Mouse (Mus musculus): ENCODE data around the gene Fetub. TPM values are rescaled to one million over a fixed set of nuclear protein-coding genes. Genes with fewer than 3 reads are reported as not detected.

The Fetub gene
- polyA plus RNA-seq, 1 experiment = not detected

DNA sequence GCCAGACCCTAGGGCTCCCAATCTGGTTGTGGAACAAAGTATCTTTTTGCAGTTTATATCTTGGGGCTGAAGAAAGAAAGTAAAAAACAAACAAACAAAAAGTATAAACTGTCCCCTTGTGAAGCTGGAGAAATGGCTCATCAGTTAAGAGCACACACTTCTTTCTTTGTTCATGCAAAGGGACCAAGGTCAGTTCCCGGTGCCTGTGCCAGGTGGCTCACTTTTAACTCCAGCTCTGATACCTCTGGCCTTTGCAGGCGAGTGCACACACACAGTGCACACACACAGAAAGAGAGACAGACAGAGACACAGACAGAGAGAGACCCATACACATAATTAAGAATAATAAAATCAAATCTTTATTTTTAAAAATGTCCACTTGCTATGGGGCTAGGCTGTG is 21.5 kb upstream of the Fetub start:
- Histone ChIP-seq H3K36me3 (ENCODE audit: control insufficient read depth) (peaks cover 3% of the 10 kb centered on the region; the same call in 1 of the 2 replicates), H3K9me3 (ENCODE audit: control insufficient read depth, low read length) (no peaks in the 10 kb centered on the region), H3K27me3 (ENCODE audit: control insufficient read depth) (no peaks in the 10 kb centered on the region), H3K4me3 (replicated peaks) (no peak overlapping the region), H3K4me1 (ENCODE audit: control insufficient read depth) (no peaks in the 10 kb centered on the region)
- no peak for TF ChIP-seq GATA1 (IDR thresholded peaks at IDR 0.05; ENCODE audit: low read length)
- TF ChIP-seq TAL1 (IDR thresholded peaks at IDR 0.05; ENCODE audit: low read length) = no peak

DNA sequence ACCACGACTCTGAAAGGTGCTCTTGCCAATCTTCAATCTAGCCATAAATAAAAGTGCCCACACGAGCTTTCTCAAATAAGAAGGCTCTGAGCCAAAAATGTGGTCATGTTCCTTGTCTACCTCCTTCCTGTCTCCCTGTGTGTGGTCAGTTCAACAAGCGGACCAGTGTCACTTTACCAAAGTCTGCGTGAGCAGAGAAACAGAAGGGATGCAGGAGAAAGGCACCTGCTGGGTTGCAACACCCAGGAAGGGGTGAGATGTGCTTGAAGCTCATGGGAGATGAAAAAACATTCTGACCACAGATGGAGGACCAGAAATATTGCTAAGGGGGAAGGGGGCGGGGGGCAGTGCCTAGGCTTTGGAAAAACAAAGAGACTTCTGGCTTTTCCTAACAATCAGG is 18.8 kb upstream of the Fetub start:
- no peak for TF ChIP-seq TAL1 (IDR thresholded peaks at IDR 0.05; ENCODE audit: low read length)
- TF ChIP-seq GATA1 (IDR thresholded peaks at IDR 0.05; ENCODE audit: low read length) = no peak
- Histone ChIP-seq H3K4me1 (ENCODE audit: control insufficient read depth) (no peaks in the 10 kb centered on the region), H3K4me3 (replicated peaks) (no peak overlapping the region), H3K27me3 (ENCODE audit: control insufficient read depth) (no peaks in the 10 kb centered on the region), H3K36me3 (ENCODE audit: control insufficient read depth) (peaks cover 3% of the 10 kb centered on the region; the same call in 1 of the 2 replicates), H3K9me3 (ENCODE audit: control insufficient read depth, low read length) (no peaks in the 10 kb centered on the region)

DNA sequence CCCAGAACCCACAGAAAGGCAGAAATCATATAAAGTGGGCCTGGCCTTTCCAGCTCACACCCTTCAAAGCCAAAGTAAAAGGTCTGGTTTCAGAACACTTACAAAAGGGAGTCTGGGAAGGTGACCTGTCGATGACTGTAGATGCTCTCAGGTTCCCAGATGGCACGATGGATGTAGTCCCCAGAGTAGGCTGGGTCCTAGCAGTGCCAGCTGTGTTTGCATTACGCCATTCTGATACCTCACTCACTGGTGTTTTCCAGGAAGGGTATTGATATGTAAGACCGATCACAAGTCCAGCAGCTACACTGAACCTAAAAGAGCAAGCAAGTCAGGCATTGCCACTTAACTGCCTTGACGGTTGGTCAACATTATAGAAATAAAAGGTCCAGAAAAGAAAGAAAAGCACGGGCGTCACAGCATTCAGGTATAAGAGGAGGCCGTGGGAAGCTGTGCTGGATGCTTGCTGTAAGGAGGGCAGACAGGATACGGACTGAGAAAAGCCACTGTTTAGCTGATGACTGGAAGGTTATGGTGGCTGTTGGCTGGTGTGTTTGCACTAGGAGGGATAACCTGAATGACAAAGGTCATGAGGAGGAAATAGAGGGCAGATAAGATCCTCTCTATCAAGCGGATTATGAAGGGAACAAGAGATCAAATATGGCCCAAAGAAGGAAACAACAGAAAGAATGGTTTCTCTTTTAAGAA is 18.1 kb upstream of the Fetub start:
- TF ChIP-seq TAL1 (IDR thresholded peaks at IDR 0.05; ENCODE audit: low read length) (no peak), GATA1 (IDR thresholded peaks at IDR 0.05; ENCODE audit: low read length) (no peak)

DNA sequence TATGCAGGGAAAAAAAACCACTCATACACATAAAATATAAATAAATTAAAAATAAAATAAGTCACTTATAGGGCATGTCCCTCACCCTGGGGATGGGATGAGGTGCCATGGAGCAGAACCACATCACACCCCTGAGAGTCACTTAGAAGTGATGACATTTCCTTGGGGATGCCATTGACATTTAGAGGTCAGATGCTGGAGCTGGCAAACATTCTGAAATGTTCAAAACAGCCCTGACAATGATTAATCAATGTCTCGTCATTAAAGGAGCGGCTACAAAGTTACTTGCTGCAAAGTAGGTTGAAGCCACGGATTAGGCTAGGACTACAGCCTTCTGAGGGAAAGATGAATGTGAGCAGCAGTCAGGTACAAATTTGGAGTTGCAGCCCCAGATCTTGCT is 16.8 kb upstream of the Fetub start:
- Histone ChIP-seq H3K4me3 (replicated peaks) (no peak overlapping the region), H3K9me3 (ENCODE audit: control insufficient read depth, low read length) (no peaks in the 10 kb centered on the region), H3K36me3 (ENCODE audit: control insufficient read depth) (peaks cover 3% of the 10 kb centered on the region; the same call in 1 of the 2 replicates), H3K27me3 (ENCODE audit: control insufficient read depth) (no peaks in the 10 kb centered on the region), H3K4me1 (ENCODE audit: control insufficient read depth) (no peaks in the 10 kb centered on the region)
- TF ChIP-seq GATA1 (IDR thresholded peaks at IDR 0.05; ENCODE audit: low read length) (no peak), TAL1 (IDR thresholded peaks at IDR 0.05; ENCODE audit: low read length) (no peak)

More for the DNA sequence above, 18.1 kb upstream of the Fetub start:
- H3K4me1 ChIP-seq (ENCODE audit: control insufficient read depth) = no peaks in the 10 kb centered on the region
- no peaks in the 10 kb centered on the region for H3K9me3 ChIP-seq (ENCODE audit: control insufficient read depth, low read length)
- H3K27me3 ChIP-seq (ENCODE audit: control insufficient read depth) = no peaks in the 10 kb centered on the region
- peaks cover 3% of the 10 kb centered on the region; the same call in 1 of the 2 replicates for H3K36me3 ChIP-seq (ENCODE audit: control insufficient read depth)
- no peak overlapping the region for H3K4me3 ChIP-seq (replicated peaks)

DNA sequence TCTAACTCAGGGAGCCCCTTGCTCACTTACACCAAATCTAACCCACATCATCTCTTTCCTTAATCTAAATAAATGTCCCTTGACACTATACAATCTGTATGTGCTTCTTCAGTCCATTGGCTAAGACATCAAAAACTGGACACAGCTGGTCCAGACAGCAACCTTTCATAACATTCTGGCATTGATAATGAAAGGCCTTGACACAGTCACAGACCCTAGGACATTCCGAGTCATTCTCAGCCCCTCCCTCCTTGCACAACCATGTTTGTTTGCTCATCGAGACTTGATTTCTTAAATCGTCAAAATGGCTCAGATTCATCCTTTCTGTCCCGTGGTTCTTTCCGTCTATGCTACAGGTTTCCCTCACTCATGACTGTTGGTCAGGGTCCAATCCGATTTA is 8.8 kb upstream of the Fetub start:
- Histone ChIP-seq H3K4me3 (replicated peaks) (no peak overlapping the region), H3K4me1 (ENCODE audit: control insufficient read depth) (no peaks in the 10 kb centered on the region), H3K36me3 (ENCODE audit: control insufficient read depth) (no peaks in the 10 kb centered on the region), H3K27me3 (ENCODE audit: control insufficient read depth) (no peaks in the 10 kb centered on the region), H3K9me3 (ENCODE audit: control insufficient read depth, low read length) (no peaks in the 10 kb centered on the region)
- no peak for TF ChIP-seq GATA1 (IDR thresholded peaks at IDR 0.05; ENCODE audit: low read length)
- TF ChIP-seq TAL1 (IDR thresholded peaks at IDR 0.05; ENCODE audit: low read length) = no peak

DNA sequence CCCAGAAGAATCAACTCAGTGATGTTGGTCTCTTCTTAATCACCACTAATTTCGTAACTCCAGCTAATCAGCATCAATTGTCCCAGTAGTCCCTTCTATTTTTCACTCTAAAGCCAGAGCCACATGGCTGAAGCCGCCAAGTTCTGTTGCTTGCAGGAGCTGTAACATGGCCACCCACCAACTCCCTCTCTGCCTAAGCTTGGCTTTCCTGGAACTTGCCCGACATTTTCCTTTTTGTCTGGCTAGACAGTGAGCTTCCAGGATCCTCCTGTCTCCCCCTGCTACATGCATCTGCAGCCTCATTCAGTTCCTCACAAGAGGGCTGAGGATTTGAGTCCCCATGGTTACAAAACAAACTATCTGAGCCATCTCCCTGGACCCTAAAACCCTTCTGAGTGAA is 6.1 kb upstream of the Fetub start:
- Histone ChIP-seq H3K4me1 (ENCODE audit: control insufficient read depth) (no peaks in the 10 kb centered on the region), H3K9me3 (ENCODE audit: control insufficient read depth, low read length) (peaks cover 3% of the 10 kb centered on the region; the same call in 1 of the 2 replicates), H3K27me3 (ENCODE audit: control insufficient read depth) (no peaks in the 10 kb centered on the region), H3K36me3 (ENCODE audit: control insufficient read depth) (no peaks in the 10 kb centered on the region), H3K4me3 (replicated peaks) (no peak overlapping the region)
- TF ChIP-seq TAL1 (IDR thresholded peaks at IDR 0.05; ENCODE audit: low read length) (no peak), GATA1 (IDR thresholded peaks at IDR 0.05; ENCODE audit: low read length) (no peak)

DNA sequence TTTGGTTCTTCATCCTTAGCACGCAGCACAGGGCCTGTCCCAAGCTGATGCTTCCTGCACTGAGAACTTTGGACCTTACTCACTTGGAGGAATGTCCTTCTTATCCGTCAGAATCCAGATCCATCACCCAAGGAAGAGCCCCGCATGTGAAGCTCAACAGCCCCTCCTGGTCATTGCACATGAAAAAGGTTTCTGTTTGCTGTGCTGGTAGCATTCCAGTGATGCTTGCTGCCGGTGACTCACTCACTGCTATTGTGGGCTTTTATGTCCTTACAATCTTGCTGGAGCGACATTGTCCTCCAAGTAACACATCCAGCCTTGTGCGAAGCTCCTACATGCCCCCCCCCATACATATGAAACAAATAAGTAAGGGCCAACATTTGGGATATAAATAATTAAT is 5.2 kb upstream of the Fetub start:
- no peaks in the 10 kb centered on the region for H3K27me3 ChIP-seq (ENCODE audit: control insufficient read depth)
- TF ChIP-seq TAL1 (IDR thresholded peaks at IDR 0.05; ENCODE audit: low read length) (no peak), GATA1 (IDR thresholded peaks at IDR 0.05; ENCODE audit: low read length) (no peak)
- peaks cover 3% of the 10 kb centered on the region; the same call in 1 of the 2 replicates for H3K9me3 ChIP-seq (ENCODE audit: control insufficient read depth, low read length)
- H3K4me1 ChIP-seq (ENCODE audit: control insufficient read depth) = no peaks in the 10 kb centered on the region
- H3K36me3 ChIP-seq (ENCODE audit: control insufficient read depth) = no peaks in the 10 kb centered on the region
- H3K4me3 ChIP-seq (replicated peaks) = no peak overlapping the region

DNA sequence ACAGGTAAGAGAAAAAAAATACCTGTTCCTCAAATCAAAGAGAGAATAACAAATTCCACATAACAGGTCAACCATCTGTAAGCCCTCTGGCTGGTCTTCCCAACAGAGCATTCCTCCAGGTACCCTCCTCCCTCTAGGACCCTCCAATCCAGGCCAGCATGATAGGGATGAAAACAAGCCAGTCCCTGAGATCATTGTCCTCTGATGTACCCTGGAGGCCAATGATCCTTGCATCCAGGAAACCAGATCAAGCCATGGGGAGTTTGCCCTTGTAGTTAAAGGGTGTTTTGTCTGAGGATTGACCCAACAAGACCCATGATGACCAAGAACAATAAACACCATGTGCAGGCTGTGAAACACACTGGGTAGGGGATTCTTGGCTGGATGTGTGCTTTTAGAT is 3.9 kb upstream of the Fetub start:
- Histone ChIP-seq H3K4me3 (replicated peaks) (no peak overlapping the region), H3K27me3 (ENCODE audit: control insufficient read depth) (no peaks in the 10 kb centered on the region), H3K4me1 (ENCODE audit: control insufficient read depth) (no peaks in the 10 kb centered on the region), H3K36me3 (ENCODE audit: control insufficient read depth) (no peaks in the 10 kb centered on the region), H3K9me3 (ENCODE audit: control insufficient read depth, low read length) (peaks cover 3% of the 10 kb centered on the region; the same call in 1 of the 2 replicates)
- no peak for TF ChIP-seq TAL1 (IDR thresholded peaks at IDR 0.05; ENCODE audit: low read length)
- TF ChIP-seq GATA1 (IDR thresholded peaks at IDR 0.05; ENCODE audit: low read length) = no peak

DNA sequence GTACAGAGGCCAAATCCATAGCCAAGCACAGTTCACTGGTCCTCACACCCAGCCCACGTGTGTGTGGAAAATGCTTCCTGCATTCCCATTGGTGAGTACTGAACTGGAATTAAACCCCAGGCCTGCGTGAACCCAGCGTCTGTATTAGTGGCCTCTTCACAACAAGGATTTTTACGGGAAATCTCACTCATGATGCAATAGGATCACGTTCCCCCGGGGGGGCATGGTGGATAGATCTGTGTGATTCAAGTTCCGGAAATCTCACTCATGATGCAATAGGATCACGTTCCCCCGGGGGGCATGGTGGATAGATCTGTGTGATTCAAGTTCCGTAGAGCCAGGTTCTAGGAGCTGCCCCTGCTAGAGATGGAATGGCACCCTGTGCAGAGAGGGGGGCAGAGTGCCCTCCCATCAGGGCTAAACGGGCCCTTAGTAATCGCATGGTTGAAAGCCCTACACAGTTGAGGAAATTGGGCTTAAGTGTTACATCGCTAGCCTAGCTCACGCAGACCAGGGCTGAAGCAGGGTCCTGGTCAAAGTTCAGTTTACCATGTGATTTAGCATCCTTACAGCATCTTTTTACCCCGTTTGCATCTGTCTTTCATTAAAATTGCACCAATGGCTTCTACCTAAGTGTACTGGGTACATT is 654 bp downstream of the Fetub start:
- Histone ChIP-seq H3K9me3 (ENCODE audit: control insufficient read depth, low read length) (peaks cover 3% of the 10 kb centered on the region; the same call in 1 of the 2 replicates), H3K4me3 (replicated peaks) (no peak overlapping the region), H3K27me3 (ENCODE audit: control insufficient read depth) (no peaks in the 10 kb centered on the region), H3K36me3 (ENCODE audit: control insufficient read depth) (no peaks in the 10 kb centered on the region), H3K4me1 (ENCODE audit: control insufficient read depth) (no peaks in the 10 kb centered on the region)
- TF ChIP-seq TAL1 (IDR thresholded peaks at IDR 0.05; ENCODE audit: low read length) (no peak), GATA1 (IDR thresholded peaks at IDR 0.05; ENCODE audit: low read length) (no peak)

Data from erythroblast, embryonic 14.5 days (primary cell).